Mouse (Mus musculus) c-Kit-positive CD71-positive TER-119-positive erythroid progenitor cells, embryonic 14.5 days (primary cell): Measurements from ENCODE around the gene Popdc2.
A peak's percentile ranks its signal among the peaks of the same experiment; 100 is the strongest.
"Not testable (repeated sequence)": the region's sequence is repeated elsewhere in the genome, so short reads cannot be mapped to it uniquely, and the experiment has no call there.

ENCODE experiments used
- DNase-seq: peaks from one replicate; pipeline ENCODE4 v3.0.0-alpha.2; 2013; ENCODE audit warnings: low spot score

The Popdc2 gene

GRCm38 (mm10) chr16:38361933-38362332 lies at the start of gene Popdc2:
Popdc2 (plus strand) TSS chr16:38362209.
- DNase-seq: no peak

GRCm38 (mm10) chr16:38318492-38318891 lies 43.5 kb upstream of the Popdc2 start:
- no peak for DNase-seq

- no peak for DNase-seq
Measured at GRCm38 (mm10) chr16:38319087-38319486, 42.9 kb upstream of the Popdc2 start.

GRCm38 (mm10) chr16:38321452-38321935 lies 40.5 kb upstream of the Popdc2 start:
- DNase-seq: peak; percentile 42

GRCm38 (mm10) chr16:38324311-38324710 lies 37.7 kb upstream of the Popdc2 start:
- DNase-seq: no peak

- DNase-seq: no peak
Measured at GRCm38 (mm10) chr16:38326778-38327397, 35.1 kb upstream of the Popdc2 start.

GRCm38 (mm10) chr16:38329340-38329739 lies 32.7 kb upstream of the Popdc2 start:
- DNase-seq: no peak

GRCm38 (mm10) chr16:38334431-38334830 lies 27.6 kb upstream of the Popdc2 start:
- no peak for DNase-seq

GRCm38 (mm10) chr16:38338077-38338476 lies 23.9 kb upstream of the Popdc2 start:
- not testable (repeated sequence) for DNase-seq

GRCm38 (mm10) chr16:38341396-38342324 lies 20.3 kb upstream of the Popdc2 start, which contains the start of gene Maats1:
Maats1 (minus strand) TSS chr16:38342143.
- DNase-seq: peak; percentile 58

GRCm38 (mm10) chr16:38344941-38345725 lies 16.9 kb upstream of the Popdc2 start:
- no peak for DNase-seq

GRCm38 (mm10) chr16:38346529-38347325 lies 15.3 kb upstream of the Popdc2 start, which contains the start of the genes Cox17 and Gm21987:
Cox17 (plus strand) TSS chr16:38346991.
Gm21987 (plus strand) TSS chr16:38347040.
- DNase-seq: peak; percentile 91

- no peak for DNase-seq
Measured at GRCm38 (mm10) chr16:38347588-38347987, 14.4 kb upstream of the Popdc2 start.

- no peak for DNase-seq
Measured at GRCm38 (mm10) chr16:38348217-38348761, 13.7 kb upstream of the Popdc2 start.

GRCm38 (mm10) chr16:38349881-38350280 lies 12.1 kb upstream of the Popdc2 start:
- DNase-seq: no peak

GRCm38 (mm10) chr16:38350361-38350855 lies 11.6 kb upstream of the Popdc2 start:
- DNase-seq: peak; percentile 52

GRCm38 (mm10) chr16:38350939-38351338 lies 11.1 kb upstream of the Popdc2 start:
- no peak for DNase-seq

- no peak for DNase-seq
Measured at GRCm38 (mm10) chr16:38352031-38352430, 10.0 kb upstream of the Popdc2 start.

- DNase-seq: no peak
Measured at GRCm38 (mm10) chr16:38352851-38353250, 9.2 kb upstream of the Popdc2 start.

- DNase-seq: no peak
Measured at GRCm38 (mm10) chr16:38353642-38354041, 8.4 kb upstream of the Popdc2 start.
